Mouse (Mus musculus) mature B cell (primary cell): ENCODE results near the gene 2410015M20Rik.
"Not testable (repeated sequence)": the region's sequence is repeated elsewhere in the genome, so short reads cannot be mapped to it uniquely, and the experiment has no call there.

ENCODE experiments used
- in situ Hi-C: fragments of 300-500 bp; cut with MboI; formaldehyde crosslinking; loops from 2 replicates; pipeline ENCODE4 v1.14.3; 2019

2410015M20Rik gene

DNA sequence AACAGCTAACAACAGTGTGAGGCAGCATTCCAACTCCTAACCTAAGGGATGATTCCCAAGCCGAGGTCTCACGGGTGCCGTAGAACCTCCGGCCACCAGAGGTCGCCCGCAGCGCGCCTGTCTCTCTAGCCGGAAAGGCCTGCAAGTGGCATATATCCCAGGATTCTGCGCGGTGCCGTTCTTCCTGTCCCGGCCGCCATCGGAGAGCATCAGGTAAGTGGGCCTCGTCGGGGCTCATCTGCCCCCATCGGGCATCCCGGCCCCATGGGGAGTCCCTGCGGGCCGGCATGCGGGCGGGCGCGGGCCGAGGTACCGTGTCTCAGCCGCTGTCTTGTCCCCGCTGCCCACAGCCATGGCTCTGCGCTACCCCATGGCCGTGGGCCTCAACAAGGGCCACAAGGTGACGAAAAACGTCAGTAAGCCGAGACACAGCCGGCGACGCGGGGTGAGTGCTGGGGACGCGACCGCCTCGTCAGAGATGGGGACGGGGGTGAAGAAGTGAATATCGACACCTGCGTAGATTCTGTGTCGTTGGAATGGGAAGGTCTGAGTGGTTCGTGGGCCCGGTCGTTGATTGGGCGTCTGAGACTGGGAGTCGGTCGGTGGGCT is 3.8 kb upstream of the 2410015M20Rik start, which contains the start of gene Rpl36:
TSS of gene Rpl36 (plus strand) at position 181 of the 609 bp plus-strand sequence.
- in situ Hi-C loops = no loop called here

- in situ Hi-C loops = not testable (repeated sequence)
Observed at GRCm38 (mm10) chr17:56612565-56612939, 3.0 kb upstream of the 2410015M20Rik start.

- in situ Hi-C loops = no loop called here
Observed at GRCm38 (mm10) chr17:56611861-56612564, 2.4 kb upstream of the 2410015M20Rik start.

DNA sequence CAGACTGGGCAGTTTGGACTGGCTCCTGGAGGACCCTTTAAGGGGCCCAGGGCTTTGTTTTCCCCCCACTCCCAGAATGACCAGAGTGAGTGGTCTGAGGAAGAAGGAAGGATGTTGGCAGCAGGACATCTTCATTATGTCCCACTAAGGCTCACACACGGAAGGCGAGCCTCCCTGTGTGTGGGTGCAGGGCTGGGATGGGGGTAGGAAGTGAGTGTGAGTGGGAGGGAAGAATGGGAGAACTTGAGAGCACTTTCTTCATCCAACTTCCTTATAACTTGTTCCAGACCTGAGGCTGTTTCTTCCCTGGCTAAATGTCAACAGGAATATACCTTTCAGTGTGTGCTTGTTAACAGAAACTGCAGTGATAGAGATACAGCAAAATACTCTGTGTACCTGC is 1.8 kb upstream of the 2410015M20Rik start:
- in situ Hi-C loops = no loop called here

GRCm38 (mm10) chr17:56608699-56609098 is 872 bp downstream of the 2410015M20Rik start:
- in situ Hi-C loops = no loop called here

GRCm38 (mm10) chr17:56607521-56608062 is 2.0 kb downstream of the 2410015M20Rik start:
- in situ Hi-C loops = no loop called here

DNA sequence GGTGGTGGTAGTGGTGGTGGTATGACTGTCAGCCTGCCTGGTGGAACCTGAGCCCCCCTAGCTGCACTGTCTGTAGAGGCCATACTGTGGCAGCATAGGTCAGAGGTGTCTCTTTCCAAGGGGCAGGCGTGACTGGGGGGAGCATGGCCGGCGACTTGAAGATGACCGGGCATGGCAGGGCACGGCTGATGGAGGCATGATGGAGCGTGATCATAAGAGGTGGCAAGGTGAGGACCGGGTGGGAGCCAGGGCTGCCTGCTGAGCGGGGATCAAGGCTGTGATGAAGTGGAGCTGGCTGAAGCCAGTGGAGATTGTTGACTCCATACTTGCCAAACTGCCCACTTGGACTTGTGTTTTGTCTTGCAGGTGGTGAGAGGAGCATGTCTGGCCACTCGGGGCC is 4.1 kb downstream of the 2410015M20Rik start:
- in situ Hi-C loops = no loop called here

DNA sequence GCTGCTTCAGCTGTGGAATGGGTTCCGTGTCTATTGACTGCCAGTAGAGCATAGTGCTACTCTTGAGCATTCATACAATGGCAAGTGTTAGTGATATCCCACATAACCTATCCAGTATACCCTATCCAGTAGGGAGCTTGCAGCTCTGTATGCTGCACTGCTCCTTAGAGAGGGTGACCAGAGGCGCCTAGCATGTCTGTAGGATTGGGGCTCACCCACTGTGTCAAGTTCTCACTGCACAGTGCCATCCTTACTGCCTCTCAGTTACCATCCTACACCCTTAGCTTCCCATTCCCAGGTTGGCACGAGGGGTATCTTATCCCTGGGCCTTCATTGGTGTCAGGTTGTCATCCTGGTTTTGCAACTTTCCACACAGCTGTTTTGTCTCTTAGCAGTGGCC is 5.1 kb downstream of the 2410015M20Rik start:
- in situ Hi-C loops = no loop called here

DNA sequence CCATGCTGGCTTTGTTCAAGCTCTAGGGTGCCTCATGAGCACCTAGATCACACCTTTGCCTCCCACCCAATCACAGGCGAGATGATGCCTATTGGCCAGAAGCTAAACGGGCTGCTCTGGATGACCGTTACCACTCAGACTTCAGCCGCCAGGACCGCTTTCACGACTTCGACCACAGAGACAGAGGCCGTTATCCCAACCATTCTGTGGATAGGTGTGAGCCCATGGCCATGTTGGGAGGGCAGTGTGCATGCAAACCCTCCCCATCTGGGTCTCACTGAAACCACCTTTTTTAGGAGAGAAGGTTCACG is 5.5 kb downstream of the 2410015M20Rik start:
- in situ Hi-C loops = no loop called here

DNA sequence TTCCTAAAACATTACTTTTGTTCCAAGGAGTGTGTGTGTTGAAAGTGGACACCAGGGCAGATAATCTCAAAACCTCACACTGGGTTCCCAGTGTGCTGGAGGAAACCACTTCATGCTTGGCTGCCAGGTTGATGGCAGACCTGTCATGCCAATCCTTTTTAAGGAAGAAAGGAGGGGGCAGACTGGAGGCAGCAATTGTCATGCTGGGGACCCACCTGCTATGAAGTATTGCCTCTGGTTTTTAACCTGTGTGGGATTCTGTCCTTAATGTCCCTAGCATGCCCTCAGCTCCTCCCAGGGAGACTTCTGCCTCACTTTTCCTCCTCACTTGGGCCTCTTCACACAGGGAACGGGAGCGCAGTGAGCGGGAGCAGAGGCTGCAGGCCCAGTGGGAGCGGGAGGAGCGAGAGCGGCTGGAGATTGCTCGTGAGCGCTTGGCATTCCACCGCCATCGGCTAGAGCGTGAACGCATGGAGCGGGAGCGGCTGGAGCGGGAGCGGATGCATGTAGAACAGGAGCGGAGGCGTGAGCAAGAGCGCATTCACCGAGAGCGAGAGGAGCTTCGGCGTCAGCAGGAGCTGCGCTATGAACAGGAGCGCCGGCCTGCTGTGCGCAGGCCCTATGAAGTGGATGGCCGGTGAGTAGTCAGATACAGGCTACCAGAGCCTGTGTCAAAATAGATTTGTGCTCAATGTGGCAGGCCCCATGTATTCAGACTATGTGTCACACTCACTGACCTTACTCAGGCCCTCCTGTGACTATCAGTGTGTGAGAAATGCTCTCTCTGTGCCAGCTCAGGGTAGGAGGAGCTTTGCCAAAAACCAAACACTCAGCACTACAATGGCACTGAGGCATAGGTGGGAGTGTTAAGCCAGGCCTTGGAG is 6.1 kb downstream of the 2410015M20Rik start:
- in situ Hi-C loops = no loop called here

DNA sequence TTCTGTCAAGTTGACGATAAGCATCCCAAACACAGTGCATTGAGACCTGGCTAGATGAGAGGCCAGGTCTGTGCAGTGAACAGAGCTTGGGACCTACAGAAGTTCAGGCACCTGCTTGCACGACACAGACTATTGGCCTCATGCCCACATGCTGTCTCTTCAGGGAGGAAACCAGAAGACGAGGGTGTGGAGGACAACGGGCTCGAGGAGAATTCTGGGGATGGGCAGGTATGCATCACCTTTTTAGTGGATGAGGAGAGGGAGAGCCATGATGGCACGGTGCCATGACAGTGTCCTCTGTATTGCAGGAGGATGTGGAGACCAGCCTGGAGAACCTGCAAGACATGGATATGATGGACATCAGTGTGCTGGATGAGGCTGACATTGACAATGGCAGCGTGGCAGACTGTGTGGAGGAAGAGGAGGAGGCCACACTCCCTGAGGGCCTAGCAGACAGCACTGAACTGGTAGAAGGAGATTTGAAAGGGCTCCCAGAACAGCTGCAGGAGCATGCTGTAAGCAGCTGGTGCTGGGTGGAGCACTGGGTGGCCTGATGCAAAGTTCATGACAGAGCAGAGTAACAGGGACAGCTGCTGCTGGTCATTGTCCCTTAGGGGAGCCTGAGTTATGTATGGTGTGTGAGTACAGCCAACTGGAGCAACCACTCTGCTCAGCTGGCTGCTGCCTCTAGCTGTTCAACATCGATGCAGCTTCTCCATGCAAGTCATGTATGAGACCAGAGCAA is 15.9 kb downstream of the 2410015M20Rik start:
- in situ Hi-C loops = no loop called here

DNA sequence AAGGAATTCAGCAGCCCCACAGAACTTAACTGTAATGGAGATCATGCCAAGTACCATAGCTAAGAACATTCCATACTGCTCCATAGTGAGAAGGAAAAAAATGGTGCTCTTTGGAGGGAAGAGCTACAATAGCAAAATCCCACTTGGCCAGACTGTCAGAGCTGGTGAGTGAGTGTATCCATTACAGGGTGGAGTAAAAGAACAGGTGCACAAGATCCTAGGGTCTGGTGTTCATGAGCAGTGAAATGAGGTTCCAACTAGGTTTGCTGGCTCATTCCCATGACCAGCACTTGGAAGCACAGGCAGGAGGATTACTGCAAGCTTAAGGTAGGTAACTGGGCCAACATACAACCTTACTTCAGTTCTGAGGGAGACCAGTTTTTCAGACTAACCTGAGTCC is 17.0 kb downstream of the 2410015M20Rik start:
- in situ Hi-C loops = no loop called here

GRCm38 (mm10) chr17:56588921-56589320 is 20.6 kb downstream of the 2410015M20Rik start:
- in situ Hi-C loops = no loop called here

DNA sequence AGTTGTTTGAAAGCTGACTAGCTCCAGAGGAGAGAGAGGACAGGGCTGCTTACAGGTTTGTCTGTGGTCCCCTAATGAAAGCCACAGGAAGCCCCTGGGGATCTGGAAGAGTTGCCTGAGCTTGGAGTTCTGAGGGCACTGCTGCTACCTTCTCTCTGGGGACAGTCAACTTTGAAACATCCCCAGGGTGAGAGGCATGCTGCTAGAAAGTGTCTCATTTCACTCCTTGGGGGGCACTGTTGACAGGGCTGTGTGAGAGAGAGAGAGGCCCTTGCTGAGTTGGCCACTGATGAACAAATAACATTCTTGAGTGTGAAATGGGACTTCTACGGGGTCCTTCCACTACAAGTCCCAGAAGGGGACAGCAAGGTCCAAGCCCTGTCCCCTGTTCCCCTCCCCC is 21.8 kb downstream of the 2410015M20Rik start:
- in situ Hi-C loops = no loop called here

- in situ Hi-C loops = no loop called here
Observed at GRCm38 (mm10) chr17:56585171-56585821, 24.3 kb downstream of the 2410015M20Rik start.

DNA sequence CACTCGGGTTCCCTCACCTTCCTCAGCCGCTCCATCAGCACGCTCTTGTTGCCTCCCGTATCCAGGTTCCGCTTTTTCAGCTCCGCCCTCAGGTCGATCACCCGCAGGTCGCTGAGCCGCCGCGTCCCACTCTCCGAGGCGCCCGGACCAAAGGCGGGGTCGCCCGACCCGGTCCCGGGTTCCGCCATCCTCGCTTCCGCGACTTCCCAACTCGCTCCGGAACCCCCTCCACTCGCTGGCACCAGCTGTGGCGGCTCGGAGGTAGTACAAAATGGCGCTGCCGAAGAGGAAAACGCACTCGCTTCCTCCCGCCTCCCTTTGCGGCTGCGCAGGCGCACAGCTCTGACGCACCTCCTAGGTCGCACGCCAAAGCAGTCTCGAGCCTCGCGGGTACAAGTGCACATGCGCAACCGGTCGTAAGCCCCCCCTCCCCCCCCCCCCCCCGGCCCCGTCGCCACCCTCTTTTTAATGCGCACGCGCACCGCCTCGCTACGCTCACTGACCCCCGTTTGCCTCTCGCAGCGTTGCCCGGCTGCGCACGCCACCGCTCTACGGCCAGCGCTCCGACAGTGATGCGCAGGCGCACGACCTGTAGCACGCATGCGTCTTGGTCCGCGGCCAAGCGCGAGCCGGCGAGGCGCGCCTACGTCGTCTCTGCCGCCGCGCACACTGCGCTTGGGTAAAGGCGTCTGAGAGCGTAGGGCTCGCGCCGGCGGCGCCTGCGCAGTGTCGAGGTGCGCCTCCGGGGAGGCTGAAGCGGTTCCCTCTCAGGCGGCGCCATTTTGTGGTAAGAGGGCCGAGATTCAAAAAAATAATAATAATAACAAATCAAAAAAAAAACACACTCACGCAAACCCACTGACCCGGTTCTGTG is 25.1 kb downstream of the 2410015M20Rik start, which contains the start of the genes Safb2 and Safb:
TSS of gene Safb2 (minus strand) at position 329 of the 874 bp plus-strand sequence.
TSS of gene Safb (plus strand) at position 569 of the 874 bp plus-strand sequence.
- in situ Hi-C loops = no loop called here

DNA sequence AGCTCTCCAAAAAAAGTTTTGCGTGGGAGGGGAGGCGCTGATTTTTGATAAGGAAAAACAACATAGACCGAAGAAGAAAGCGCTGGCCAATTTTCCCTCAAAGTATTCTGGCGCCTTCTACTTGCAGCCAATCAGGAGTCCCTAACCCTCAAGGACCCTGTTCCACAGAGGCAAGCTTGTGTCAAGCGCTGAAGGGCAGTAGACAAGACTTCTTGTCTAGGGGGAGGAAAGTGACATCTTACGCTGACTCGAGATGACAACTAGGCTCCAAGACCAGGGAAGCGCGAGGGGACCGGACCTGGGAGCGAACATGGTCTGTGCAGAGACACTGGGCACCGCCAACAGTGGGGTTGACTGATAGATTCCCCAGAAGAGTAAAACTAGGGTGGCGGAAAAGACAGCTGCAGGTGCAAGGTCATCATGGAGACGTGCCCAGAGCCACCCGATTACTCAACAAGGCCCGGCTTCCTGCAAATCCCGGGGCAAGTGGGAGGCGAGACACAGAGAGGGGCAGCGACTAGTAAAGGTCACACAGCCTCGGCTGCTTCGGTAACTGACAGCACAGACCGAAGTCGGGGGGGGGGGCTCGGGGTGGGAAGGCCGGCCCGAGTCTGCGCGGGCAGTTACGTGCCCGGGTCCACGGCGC is 25.8 kb downstream of the 2410015M20Rik start:
- in situ Hi-C loops = no loop called here

DNA sequence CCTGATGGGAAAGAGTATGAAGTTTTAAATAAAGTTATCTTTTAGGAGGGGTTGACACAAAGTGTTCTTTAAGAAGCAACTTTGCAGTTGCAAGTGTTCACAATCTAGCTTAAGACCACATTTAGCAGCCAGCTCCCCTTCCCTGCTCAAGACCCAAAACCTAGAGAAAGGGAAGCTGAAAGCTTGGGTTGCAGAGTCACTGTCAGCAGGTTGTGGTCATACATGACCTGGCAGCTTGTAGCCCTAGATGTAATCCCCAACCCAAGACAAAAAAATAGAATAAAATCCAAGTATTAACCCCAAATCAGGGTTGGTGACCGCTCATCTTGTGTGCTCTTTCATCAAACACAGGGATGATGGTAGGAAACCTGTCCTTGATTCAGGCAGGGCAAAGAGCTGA is 26.5 kb downstream of the 2410015M20Rik start:
- in situ Hi-C loops = no loop called here

- in situ Hi-C loops = no loop called here
Observed at GRCm38 (mm10) chr17:56572939-56573338, 36.6 kb downstream of the 2410015M20Rik start.

DNA sequence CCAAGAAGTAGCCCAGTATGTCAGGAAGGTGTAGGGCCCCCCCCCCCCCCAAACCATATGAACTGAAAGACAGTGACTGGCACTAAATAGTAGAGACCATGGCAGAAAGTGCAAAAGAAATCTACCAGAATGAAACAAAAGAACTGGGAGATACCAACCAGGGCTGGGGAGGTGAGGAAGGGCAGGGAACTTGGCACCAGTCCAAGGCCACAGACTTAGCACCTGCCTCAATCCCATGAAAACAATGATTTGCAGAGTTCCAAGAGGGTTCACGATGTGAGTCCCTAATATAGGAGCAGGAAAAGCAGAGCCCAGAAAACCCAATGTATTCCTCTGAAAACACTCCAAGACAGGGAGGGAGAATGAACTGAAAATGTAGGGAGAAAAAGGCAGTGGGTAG is 37.4 kb downstream of the 2410015M20Rik start:
- in situ Hi-C loops = no loop called here
